Mouse (Mus musculus): Measurements from ENCODE around the gene Hemk1. TPM values are rescaled to one million over a fixed set of nuclear protein-coding genes. Genes with fewer than 3 reads are reported as not detected.

Gene Hemk1
- total and polyA plus RNA-seq, 2 experiments from 2014 or later = 12.9 to 14.2 TPM

DNA sequence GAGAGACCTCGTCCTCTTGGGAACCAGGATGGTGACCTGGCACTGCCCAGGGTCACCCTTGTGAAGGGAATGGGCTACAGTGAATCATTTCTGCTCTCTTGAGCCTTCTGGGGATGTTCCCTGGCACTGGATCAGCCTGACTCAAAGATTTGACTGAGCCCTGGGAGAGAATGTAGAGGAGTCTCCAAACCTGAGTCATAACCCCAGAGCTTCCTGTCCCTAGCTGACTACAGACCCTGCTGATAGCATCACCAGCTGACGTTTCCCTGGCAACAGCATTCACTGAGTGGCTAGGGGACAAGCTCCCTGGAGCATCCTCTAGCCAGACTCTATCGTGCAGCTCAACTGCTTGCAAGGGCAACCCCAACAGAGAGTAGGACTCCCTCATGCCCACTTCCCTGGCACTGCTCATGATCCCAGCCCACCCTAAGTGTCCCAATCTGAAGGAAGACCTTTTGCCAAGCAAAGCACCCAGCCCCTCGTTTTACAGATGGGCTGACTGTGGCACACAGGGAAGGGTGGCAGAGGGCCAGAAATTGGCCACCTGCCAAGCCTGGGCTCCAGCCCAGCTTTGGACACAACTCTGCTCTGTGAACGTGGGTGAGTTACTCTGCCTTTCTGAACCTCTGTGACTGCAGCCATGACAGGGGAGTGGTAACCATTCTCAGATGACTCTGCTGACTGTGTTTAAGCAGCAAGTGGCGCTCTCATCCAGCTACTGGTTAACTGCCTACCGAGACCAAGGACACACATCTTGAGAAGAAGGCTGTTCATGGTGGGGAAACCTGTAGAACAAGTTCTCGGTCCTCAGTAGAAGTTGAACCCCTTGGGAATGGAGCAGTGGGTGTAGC, 59.4 kb downstream of the Hemk1 start:
- Histone ChIP-seq H3K4me2 (ENCODE audit: low read depth) (no peak overlapping the region), H3K4me1 (ENCODE audit: insufficient read depth) (no peaks in the 10 kb centered on the region), H3K9ac (no peak overlapping the region), H3K27me3 (ENCODE audit: insufficient read depth, low read length) (no peaks in the 10 kb centered on the region), H3K9me3 (ENCODE audit: low read length) (no peaks in the 10 kb centered on the region), H3K4me3 (ENCODE audit: low read depth, low read length) (no peak overlapping the region), H3K27ac (ENCODE audit: low read depth, low read length) (no peak overlapping the region), H3K36me3 (ENCODE audit: insufficient read depth) (no peaks in the 10 kb centered on the region)
- TF ChIP-seq CTCF (IDR thresholded peaks at IDR 0.05; ENCODE audit: low read depth) = no peak
- ATAC-seq = peak; percentile 67
- WGBS = 40% methylated on average over 8 of the region's 8 CpGs
- peak; percentile 42 for DNase-seq

DNA sequence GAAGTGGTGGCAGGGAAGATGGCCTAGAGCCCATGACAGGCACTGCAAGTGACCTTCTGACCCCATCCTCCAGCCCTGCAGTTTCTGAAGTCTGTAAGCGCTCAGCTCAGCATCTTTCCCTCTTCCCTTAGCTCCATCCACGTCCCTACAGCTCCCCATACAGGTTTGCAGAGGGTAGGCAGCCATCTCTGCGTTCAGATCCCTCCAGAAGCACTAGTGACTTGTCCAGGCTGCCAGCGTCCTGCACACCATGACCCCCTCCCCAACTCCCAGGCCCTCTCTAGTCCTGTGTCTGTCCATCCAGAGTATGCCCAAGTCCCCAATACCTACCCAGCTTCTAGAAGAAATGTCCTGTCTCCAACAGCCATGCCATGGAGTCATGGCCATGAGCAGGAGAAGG, 60.0 kb downstream of the Hemk1 start:
- TF ChIP-seq CTCF (IDR thresholded peaks at IDR 0.05; ENCODE audit: low read depth) = peak; percentile 72
- WGBS = 45% methylated on average over 4 of the region's 4 CpGs
- Histone ChIP-seq H3K9me3 (ENCODE audit: low read length) (no peaks in the 10 kb centered on the region), H3K27ac (ENCODE audit: low read depth, low read length) (no peak overlapping the region), H3K4me2 (ENCODE audit: low read depth) (no peak overlapping the region), H3K27me3 (ENCODE audit: insufficient read depth, low read length) (no peaks in the 10 kb centered on the region), H3K36me3 (ENCODE audit: insufficient read depth) (no peaks in the 10 kb centered on the region), H3K9ac (no peak overlapping the region), H3K4me3 (ENCODE audit: low read depth, low read length) (no peak overlapping the region), H3K4me1 (ENCODE audit: insufficient read depth) (no peaks in the 10 kb centered on the region)
- ATAC-seq = peak; percentile 69
- peak; percentile 51 for DNase-seq

DNA sequence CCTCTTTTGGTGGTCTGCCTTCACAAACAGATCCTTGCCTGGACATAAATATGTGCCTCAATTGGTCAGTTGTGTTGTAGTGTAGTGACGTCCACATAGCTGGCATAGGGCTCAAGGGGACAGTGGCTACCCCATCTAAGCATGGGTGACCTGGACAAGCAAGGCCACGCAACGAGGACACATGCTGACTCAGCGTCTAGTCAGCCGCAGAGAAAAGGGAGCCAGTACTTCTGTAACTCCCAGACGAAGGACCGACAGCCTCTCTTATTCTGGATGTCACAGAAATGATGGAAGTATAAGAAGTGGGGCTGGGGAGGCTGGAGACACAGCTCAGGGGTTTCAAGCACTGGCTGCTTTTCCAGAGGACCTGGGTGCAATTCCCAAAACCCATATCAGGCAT, 60.5 kb downstream of the Hemk1 start:
- Histone ChIP-seq H3K9me3 (ENCODE audit: low read length) (no peaks in the 10 kb centered on the region), H3K27me3 (ENCODE audit: insufficient read depth, low read length) (no peaks in the 10 kb centered on the region), H3K36me3 (ENCODE audit: insufficient read depth) (no peaks in the 10 kb centered on the region), H3K4me1 (ENCODE audit: insufficient read depth) (no peaks in the 10 kb centered on the region), H3K4me3 (ENCODE audit: low read depth, low read length) (no peak overlapping the region), H3K9ac (no peak overlapping the region), H3K4me2 (ENCODE audit: low read depth) (no peak overlapping the region), H3K27ac (ENCODE audit: low read depth, low read length) (no peak overlapping the region)
- DNase-seq (no peak), ATAC-seq (no peak)
- 81% methylated on average over 7 of the region's 7 CpGs for WGBS
- TF ChIP-seq CTCF (IDR thresholded peaks at IDR 0.05; ENCODE audit: low read depth) = no peak

Other genes with a start within 250 kb of the Hemk1 start
- 53.7 and 57.0 TPM in 2 replicates for gene Dock3, start 106.4 kb downstream of the Hemk1 start, total RNA-seq (2014; rRNA removed)
- gene Dock3, start 106.4 kb downstream of the Hemk1 start, polyA plus RNA-seq (2015; fragmentation: Nextera tagmentation; extraction: Ambion mirVana) = 13.8 and 21.3 TPM in 2 replicates
- 1.5 and 1.6 TPM in 2 replicates for gene Mapkapk3, start 48.5 kb downstream of the Hemk1 start, total RNA-seq (2014; rRNA removed)
- gene Mapkapk3, start 48.5 kb downstream of the Hemk1 start, polyA plus RNA-seq (2015; fragmentation: Nextera tagmentation; extraction: Ambion mirVana) = 1.2 and 1.5 TPM in 2 replicates
- 2.7 and 4.0 TPM in 2 replicates for gene Cish, start 42.3 kb downstream of the Hemk1 start, total RNA-seq (2014; rRNA removed)
- gene Cish, start 42.3 kb downstream of the Hemk1 start, polyA plus RNA-seq (2015; fragmentation: Nextera tagmentation; extraction: Ambion mirVana) = 11.2 and 12.2 TPM in 2 replicates
- gene 6430571L13Rik, start 2.3 kb upstream of the Hemk1 start, total RNA-seq (2014; rRNA removed) = 5.2 and 7.2 TPM in 2 replicates
- gene 6430571L13Rik, start 2.3 kb upstream of the Hemk1 start, polyA plus RNA-seq (2015; fragmentation: Nextera tagmentation; extraction: Ambion mirVana) = 3.7 and 6.0 TPM in 2 replicates
- 29.7 and 49.5 TPM in 2 replicates for gene Cacna2d2, start 61.3 kb upstream of the Hemk1 start, total RNA-seq (2014; rRNA removed)
- gene Cacna2d2, start 61.3 kb upstream of the Hemk1 start, polyA plus RNA-seq (2015; fragmentation: Nextera tagmentation; extraction: Ambion mirVana) = 3.0 and 5.0 TPM in 2 replicates
- gene Tmem115, start 195.6 kb upstream of the Hemk1 start, total RNA-seq (2014; rRNA removed) = 44.3 and 51.4 TPM in 2 replicates
- 49.7 and 50.4 TPM in 2 replicates for gene Tmem115, start 195.6 kb upstream of the Hemk1 start, polyA plus RNA-seq (2015; fragmentation: Nextera tagmentation; extraction: Ambion mirVana)
- gene Cyb561d2, start 203.8 kb upstream of the Hemk1 start, total RNA-seq (2014; rRNA removed) = 36.0 and 42.7 TPM in 2 replicates
- gene Cyb561d2, start 203.8 kb upstream of the Hemk1 start, polyA plus RNA-seq (2015; fragmentation: Nextera tagmentation; extraction: Ambion mirVana) = 47.0 and 48.3 TPM in 2 replicates
- 59.9 and 73.3 TPM in 2 replicates for gene Nprl2, start 203.9 kb upstream of the Hemk1 start, total RNA-seq (2014; rRNA removed)
- gene Nprl2, start 203.9 kb upstream of the Hemk1 start, polyA plus RNA-seq (2015; fragmentation: Nextera tagmentation; extraction: Ambion mirVana) = 65.9 and 70.4 TPM in 2 replicates
- gene Zmynd10, start 208.9 kb upstream of the Hemk1 start, total RNA-seq (2014; rRNA removed) = 6.4 and 11.6 TPM in 2 replicates
- 5.9 and 7.0 TPM in 2 replicates for gene Zmynd10, start 208.9 kb upstream of the Hemk1 start, polyA plus RNA-seq (2015; fragmentation: Nextera tagmentation; extraction: Ambion mirVana)
- gene Rassf1, start 213.2 kb upstream of the Hemk1 start, total RNA-seq (2014; rRNA removed) = 21.7 and 25.2 TPM in 2 replicates
- 26.6 and 33.3 TPM in 2 replicates for gene Rassf1, start 213.2 kb upstream of the Hemk1 start, polyA plus RNA-seq (2015; fragmentation: Nextera tagmentation; extraction: Ambion mirVana)
- gene Tusc2, start 224.9 kb upstream of the Hemk1 start, total RNA-seq (2014; rRNA removed) = 109 and 118 TPM in 2 replicates
- 128 and 129 TPM in 2 replicates for gene Tusc2, start 224.9 kb upstream of the Hemk1 start, polyA plus RNA-seq (2015; fragmentation: Nextera tagmentation; extraction: Ambion mirVana)
- gene Hyal2, start 229.6 kb upstream of the Hemk1 start, total RNA-seq (2014; rRNA removed) = 48.5 and 51.5 TPM in 2 replicates
- gene Hyal2, start 229.6 kb upstream of the Hemk1 start, polyA plus RNA-seq (2015; fragmentation: Nextera tagmentation; extraction: Ambion mirVana) = 42.2 and 43.1 TPM in 2 replicates
- gene Hyal1, start 238.6 kb upstream of the Hemk1 start, total RNA-seq (2014; rRNA removed) = 3.5 and 3.9 TPM in 2 replicates
- 1.9 and 2.0 TPM in 2 replicates for gene Hyal1, start 238.6 kb upstream of the Hemk1 start, polyA plus RNA-seq (2015; fragmentation: Nextera tagmentation; extraction: Ambion mirVana)
- gene Naa80, start 240.5 kb upstream of the Hemk1 start, total RNA-seq (2014; rRNA removed) = 15.8 and 27.0 TPM in 2 replicates
- 18.8 and 21.3 TPM in 2 replicates for gene Naa80, start 240.5 kb upstream of the Hemk1 start, polyA plus RNA-seq (2015; fragmentation: Nextera tagmentation; extraction: Ambion mirVana)
- 1.00 and 2.9 TPM in 2 replicates for gene Hyal3, start 242.5 kb upstream of the Hemk1 start, total RNA-seq (2014; rRNA removed)
- 1.3 and 1.5 TPM in 2 replicates for gene Hyal3, start 242.5 kb upstream of the Hemk1 start, polyA plus RNA-seq (2015; fragmentation: Nextera tagmentation; extraction: Ambion mirVana)
- 11.7 and 13.8 TPM in 2 replicates for gene Ifrd2, start 249.3 kb upstream of the Hemk1 start, total RNA-seq (2014; rRNA removed)
- gene Ifrd2, start 249.3 kb upstream of the Hemk1 start, polyA plus RNA-seq (2015; fragmentation: Nextera tagmentation; extraction: Ambion mirVana) = 6.2 and 7.4 TPM in 2 replicates